Mouse (Mus musculus): ENCODE measurements at regions not wholly inside any gene's neighbourhood (a gene's known extent, or its start where the extent isn't known, plus 50 kb on each side); places are given as distances from the start of the nearest gene placed in this dataset.

- TF ChIP-seq KAT2A (conservative IDR thresholded peaks at IDR 0.05; ENCODE audit: low read depth, low read length) (no peak), POLR2AphosphoS2 (IDR thresholded peaks at IDR 0.05; ENCODE audit: low read length) (no peak), USF1 (IDR thresholded peaks at IDR 0.05; ENCODE audit: low read depth, low read length) (no peak), E2F4 (IDR thresholded peaks at IDR 0.05; ENCODE audit: borderline replicate concordance, low read depth, low read length) (no peak)
Measured at GRCm38 (mm10) chr1:42243878-42244277, 451.7 kb upstream of the Pou3f3 start (continued).

GRCm38 (mm10) chr1:42252386-42252785 lies 443.2 kb upstream of the Pou3f3 start:
- no peaks in the 10 kb centered on the region for H3K9me3 ChIP-seq (replicated peaks; ENCODE audit: insufficient read depth, low read length)
- no peaks in the 10 kb centered on the region for H3K79me2 ChIP-seq (ENCODE audit: control insufficient read depth, insufficient read depth, low read length, poor library complexity)
- no peaks in the 10 kb centered on the region for H3K4me1 ChIP-seq (ENCODE audit: control insufficient read depth in 1 of 2, insufficient read depth in 2 of 2, low read length in 2 of 2)
- no peaks in the 10 kb centered on the region for H3K27me3 ChIP-seq (ENCODE audit: control insufficient read depth in 1 of 2, insufficient read depth in 2 of 2, low read length in 2 of 2)
- no peaks in the 10 kb centered on the region for H3K36me3 ChIP-seq (ENCODE audit: control insufficient read depth in 1 of 2, insufficient read depth in 2 of 2, low read length in 2 of 2)
- H3K4me3 ChIP-seq (ENCODE audit: control insufficient read depth in 1 of 2, insufficient read depth in 1 of 2, low read depth in 2 of 2, low read length in 2 of 2), result no peak overlapping the region
- no peak overlapping the region for H3K27ac ChIP-seq (ENCODE audit: control insufficient read depth, low read depth, low read length)
- TF ChIP-seq NRF1 (IDR thresholded peaks at IDR 0.05; ENCODE audit: insufficient read depth, low read depth, low read length, poor library complexity, severe bottlenecking), result no peak
- no peak for TF ChIP-seq KAT2A (conservative IDR thresholded peaks at IDR 0.05; ENCODE audit: low read depth, low read length)
- TF ChIP-seq USF1 (IDR thresholded peaks at IDR 0.05; ENCODE audit: low read depth, low read length), result no peak
- no peak for TF ChIP-seq ZC3H11A (IDR thresholded peaks at IDR 0.05; ENCODE audit: low read depth, low read length)
- TF ChIP-seq USF2 (IDR thresholded peaks at IDR 0.05; ENCODE audit: borderline replicate concordance in 1 of 2, insufficient read depth in 1 of 2, low read depth in 1 of 2, low read length in 2 of 2), result no peak
- TF ChIP-seq ZMIZ1 (IDR thresholded peaks at IDR 0.05; ENCODE audit: low read depth, low read length), result no peak
- TF ChIP-seq BHLHE40 (IDR thresholded peaks at IDR 0.05; ENCODE audit: borderline replicate concordance, low read depth, low read length), result no peak
- no peak for TF ChIP-seq CHD2 (IDR thresholded peaks at IDR 0.05; ENCODE audit: low read length)
- no peak for TF ChIP-seq RCOR1 (IDR thresholded peaks at IDR 0.05; ENCODE audit: low read depth, low read length)
- no peak for TF ChIP-seq SMC3 (IDR thresholded peaks at IDR 0.05; ENCODE audit: low read depth, low read length)
- no peak for TF ChIP-seq POLR2AphosphoS5 (IDR thresholded peaks at IDR 0.05; ENCODE audit: borderline replicate concordance, low read depth, low read length)
- no peak for TF ChIP-seq MYB (IDR thresholded peaks at IDR 0.05; ENCODE audit: low read depth, low read length)
- TF ChIP-seq ELF1 (IDR thresholded peaks at IDR 0.05; ENCODE audit: low read depth, low read length), result no peak
- no peak for TF ChIP-seq TBP (IDR thresholded peaks at IDR 0.05; ENCODE audit: low read depth, low read length)
- TF ChIP-seq CTCF (IDR thresholded peaks at IDR 0.05 in 2 of 3, conservative IDR thresholded peaks at IDR 0.05 in 1 of 3; ENCODE audit: control insufficient read depth in 1 of 3, insufficient read depth in 1 of 3, low read depth in 2 of 3, low read length in 3 of 3, poor library complexity in 1 of 3, severe bottlenecking in 1 of 3), result no peak
- TF ChIP-seq GABPA (IDR thresholded peaks at IDR 0.05; ENCODE audit: low read depth, low read length), result no peak
- no peak for TF ChIP-seq EP300 (IDR thresholded peaks at IDR 0.05; ENCODE audit: low read depth in 1 of 2, low read length in 2 of 2)
- no peak for TF ChIP-seq MAFK (IDR thresholded peaks at IDR 0.05; ENCODE audit: borderline replicate concordance, low read depth, low read length)
- no peak for TF ChIP-seq ZKSCAN1 (IDR thresholded peaks at IDR 0.05; ENCODE audit: low read depth, low read length)
- DNase-seq (ENCODE audit: low read depth, low spot score), result no peak
- H3K9ac ChIP-seq (ENCODE audit: control insufficient read depth, low read depth, low read length, poor library complexity, severe bottlenecking), result no peak overlapping the region

Data from MEL (cell line).